Mouse (Mus musculus): ENCODE data around the gene Necap1.

Necap1 gene

GRCm38 (mm10) chr6:122883603-122884002 lies 9.3 kb downstream of the Necap1 start:
- DNase-seq (ENCODE audit: low read depth, low spot score) = no peak

GRCm38 (mm10) chr6:122889599-122889998 lies 15.3 kb downstream of the Necap1 start:
- DNase-seq (ENCODE audit: low read depth, low spot score) = no peak

- peak; percentile 73 for DNase-seq (ENCODE audit: low read depth, low spot score)
These were observed 18.3 kb downstream of the Necap1 start for GRCm38 (mm10) chr6:122892442-122893049.

DNA sequence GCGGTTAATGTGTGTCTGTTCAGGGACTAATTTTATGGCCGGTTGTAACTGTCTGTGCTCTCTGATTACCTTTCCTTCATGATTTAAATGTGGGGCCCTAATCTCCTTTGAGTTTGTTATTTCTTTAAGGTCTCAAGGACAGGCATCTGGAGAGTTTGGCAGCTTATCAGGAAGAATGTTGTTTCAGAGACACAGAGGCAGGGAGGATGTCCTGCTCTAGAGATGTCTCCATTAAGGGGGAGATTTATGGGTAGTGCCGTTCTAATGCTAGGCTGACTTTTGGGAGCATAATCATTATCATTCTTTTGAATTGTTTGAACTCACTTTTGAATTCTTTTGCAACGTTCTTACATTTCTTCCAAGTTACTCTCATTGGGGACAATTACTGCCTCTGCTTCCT lies 45.6 kb downstream of the Necap1 start:
- DNase-seq (ENCODE audit: low read depth, low spot score) = no peak

DNA sequence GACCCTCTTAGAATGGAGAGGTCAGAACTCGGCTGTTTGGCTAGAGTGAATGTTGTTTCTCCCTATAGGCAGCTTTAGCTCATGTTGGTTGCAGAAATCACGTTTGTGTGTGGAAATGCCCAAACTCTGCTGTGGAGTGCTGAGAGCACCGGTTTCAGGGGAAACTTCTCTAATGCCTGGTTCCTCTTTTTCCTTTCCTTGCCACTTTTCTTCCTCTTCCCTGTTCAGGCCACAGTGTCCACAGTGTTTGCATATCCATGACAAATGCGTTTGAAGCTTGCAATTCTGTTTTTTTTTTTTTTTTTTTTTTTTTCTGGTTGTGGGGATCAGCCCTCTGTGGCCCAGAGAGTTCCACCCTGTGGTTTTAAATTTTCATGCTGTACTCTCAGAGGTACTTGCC lies 47.2 kb downstream of the Necap1 start, which contains the start of gene Clec4a1:
Gene Clec4a1, plus strand, starts transcription at position 398 of the 400 bp plus-strand sequence.
- no peak for DNase-seq (ENCODE audit: low read depth, low spot score)

DNA sequence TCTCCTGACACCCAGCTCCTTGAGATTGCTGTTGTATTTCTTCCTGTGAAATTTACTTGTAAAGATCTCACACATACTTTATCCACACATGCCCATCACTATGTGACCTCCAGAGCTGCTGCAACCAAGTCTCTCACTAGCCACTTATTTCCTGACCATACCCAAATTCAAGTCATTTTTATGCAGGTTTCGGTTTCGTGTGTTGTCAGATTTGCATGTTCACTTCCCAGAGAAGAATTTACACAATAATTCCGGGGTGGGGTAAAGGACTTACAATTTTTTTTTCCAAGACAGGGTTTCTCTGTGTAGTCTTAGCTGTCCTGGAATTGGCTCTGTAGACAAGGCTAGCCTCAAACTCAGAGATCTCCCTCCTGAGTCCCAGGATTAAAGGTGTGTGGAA lies 60.6 kb downstream of the Necap1 start:
- no peak for DNase-seq (ENCODE audit: low read depth, low spot score)

Data from CD4-positive, CD25-positive, alpha-beta regulatory T cell, adult 2 months (primary cell).